Comparison of ENCODE assay signal across 10 mouse cellular contexts in genomic region chr5:33689221-33689844, GRCm38 (mm10). TPM values are rescaled to one million over a fixed set of nuclear protein-coding genes. Genes with fewer than 3 reads are reported as not detected.
A peak's percentile ranks its signal among the peaks of the same experiment; 100 is the strongest.
DNase-seq lines count a peak whose midpoint lies in the region; ATAC-seq and TF ChIP-seq lines count a peak whose summit lies in the region.
"Had no signal": no experiment of that assay in that cellular context is flagged by ENCODE, and none has a peak within 500 bp of the region (broad histone marks: within the 10 kb centered on the region; RNA-seq: fewer than 3 reads in every experiment).

No protein-coding gene starts in this region.

- H3K36me3 ChIP-seq in forebrain, postnatal 0 days (ENCODE audit: insufficient read depth) = no peaks in the 10 kb centered on the region
- no peaks in the 10 kb centered on the region for H3K36me3 ChIP-seq in limb, embryonic 11.5 days (ENCODE audit: control insufficient read depth, insufficient read depth, low read length)
- no peaks in the 10 kb centered on the region for H3K36me3 ChIP-seq in neural tube, embryonic 12.5 days
- H3K36me3 ChIP-seq: liver, embryonic 13.5 days; stomach, embryonic 15.5 days had no signal

- peak overlapping the region; percentile 22; the same call in 1 of the 2 replicates for H3K9ac ChIP-seq in forebrain, postnatal 0 days
- peak overlapping the region; percentile 40 for H3K9ac ChIP-seq in limb, embryonic 11.5 days (ENCODE audit: low read length)
- H3K9ac ChIP-seq in neural tube, embryonic 12.5 days = peak overlapping the region; percentile 34
- H3K9ac ChIP-seq: liver, embryonic 13.5 days; stomach, embryonic 15.5 days had no signal

- peak; percentile 83 for ATAC-seq in forebrain, postnatal 0 days
- no peak for ATAC-seq in limb, embryonic 11.5 days (ENCODE audit: insufficient number of reproducible peaks, low FRiP score, low TSS enrichment, low read depth)
- peak; percentile 86 for ATAC-seq in neural tube, embryonic 12.5 days (ENCODE audit: low FRiP score, low read depth)

- no peak for TF ChIP-seq CTCF in forebrain, postnatal 0 days (IDR thresholded peaks at IDR 0.05; ENCODE audit: low read depth)

- H3K4me2 ChIP-seq in forebrain, postnatal 0 days (ENCODE audit: low read depth) = no peak overlapping the region
- H3K4me2 ChIP-seq in limb, embryonic 11.5 days (ENCODE audit: low read depth, severe bottlenecking) = no peak overlapping the region
- peak overlapping the region; percentile 45 for H3K4me2 ChIP-seq in neural tube, embryonic 12.5 days (replicated peaks)
- H3K4me2 ChIP-seq: liver, embryonic 13.5 days; stomach, embryonic 15.5 days had no signal

- no peaks in the 10 kb centered on the region for H3K9me3 ChIP-seq in forebrain, postnatal 0 days (ENCODE audit: low read length)
- H3K9me3 ChIP-seq in limb, embryonic 11.5 days (ENCODE audit: control insufficient read depth, low read length) = no peaks in the 10 kb centered on the region
- H3K9me3 ChIP-seq in neural tube, embryonic 12.5 days = no peaks in the 10 kb centered on the region
- H3K9me3 ChIP-seq: liver, embryonic 13.5 days; stomach, embryonic 15.5 days had no signal

- peaks cover 8% of the 10 kb centered on the region for H3K4me1 ChIP-seq in forebrain, postnatal 0 days (ENCODE audit: insufficient read depth)
- H3K4me1 ChIP-seq in limb, embryonic 11.5 days (ENCODE audit: control insufficient read depth, insufficient read depth, low read length) = peaks cover 33% of the 10 kb centered on the region
- H3K4me1 ChIP-seq in neural tube, embryonic 12.5 days = peaks cover 63% of the 10 kb centered on the region

- H3K4me3 ChIP-seq in forebrain, postnatal 0 days (ENCODE audit: low read depth, low read length) = no peak overlapping the region
- H3K4me3 ChIP-seq in limb, embryonic 11.5 days (ENCODE audit: low read depth, low read length) = no peak overlapping the region
- H3K4me3 ChIP-seq in neural tube, embryonic 12.5 days = no peak overlapping the region
- H3K4me3 ChIP-seq: liver, embryonic 13.5 days; stomach, embryonic 15.5 days had no signal

- no peak overlapping the region for H3K27ac ChIP-seq in forebrain, postnatal 0 days (ENCODE audit: low read depth, low read length)
- H3K27ac ChIP-seq in limb, embryonic 11.5 days (replicated peaks; ENCODE audit: low read depth, low read length) = no peak overlapping the region
- peak overlapping the region; percentile 28; the same call in 1 of the 2 replicates for H3K27ac ChIP-seq in neural tube, embryonic 12.5 days
- H3K27ac ChIP-seq: liver, embryonic 13.5 days; stomach, embryonic 15.5 days had no signal

- DNase-seq in kidney, postnatal 14 days = peak; percentile 58
- DNase-seq in kidney, adult 9 months = no peak
- DNase-seq in forebrain, postnatal 0 days = peak; percentile 62
- no peak for DNase-seq in limb, embryonic 11.5 days (ENCODE audit: low spot score)
- DNase-seq in layer of hippocampus, postnatal 25 days (ENCODE audit: extremely low spot score in 1 of 2, low spot score in 1 of 2) = no peak
- no peak for DNase-seq in adrenal gland, adult 18-20 months (ENCODE audit: low spot score in 2 of 2)
- DNase-seq in adrenal gland, adult 8-10 months = no peak
- DNase-seq: liver, embryonic 13.5 days had no signal

- 10% methylated on average over 20 of the region's 20 CpGs for WGBS in forebrain, postnatal 0 days
- 57% methylated on average over 20 of the region's 20 CpGs for WGBS in limb, embryonic 11.5 days
- 16% methylated on average over 20 of the region's 20 CpGs for WGBS in neural tube, embryonic 12.5 days

- no peaks in the 10 kb centered on the region for H3K27me3 ChIP-seq in forebrain, postnatal 0 days (ENCODE audit: insufficient read depth, low read length)
- H3K27me3 ChIP-seq in limb, embryonic 11.5 days (ENCODE audit: control insufficient read depth, insufficient read depth, low read length) = peaks cover 3% of the 10 kb centered on the region
- peaks cover 16% of the 10 kb centered on the region for H3K27me3 ChIP-seq in neural tube, embryonic 12.5 days (replicated peaks)
- H3K27me3 ChIP-seq: stomach, embryonic 15.5 days had no signal

RNA-seq across cellular contexts. Expression of gene Tmem129, which starts 31.1 kb away (rescaled TPM):
- 20.6 and 23.9 TPM in 2 replicates for total RNA-seq in forebrain, postnatal 0 days (2014; rRNA removed)
- polyA plus RNA-seq in forebrain, postnatal 0 days (2015; fragmentation: Nextera tagmentation; extraction: Ambion mirVana) = 15.5 and 20.9 TPM in 2 replicates
- 41.7 and 43.4 TPM in 2 replicates for polyA plus RNA-seq in limb, embryonic 11.5 days (2014; fragmentation: Nextera tagmentation; extraction: Ambion mirVana)
- polyA plus RNA-seq in neural tube, embryonic 12.5 days (2016; fragmentation: Nextera tagmentation; extraction: Ambion mirVana) = 30.3 and 31.5 TPM in 2 replicates
- 10 to 100 TPM; 23.7 to 25.1 TPM for total RNA-seq in layer of hippocampus, postnatal 25 days (2021)
- total RNA-seq in adrenal gland, adult 18-20 months (2021) = 10 to 100 TPM; 25.7 to 28.9 TPM
- 10 to 100 TPM; 28.6 to 37.7 (median 33.2) TPM for total RNA-seq in adrenal gland, adult 8-10 months (2022)

RNA-seq across cellular contexts. Expression of gene Tacc3, which starts 31.4 kb away (rescaled TPM):
- 12.0 and 20.1 TPM in 2 replicates for total RNA-seq in forebrain, postnatal 0 days (2014; rRNA removed)
- 24.9 and 25.5 TPM in 2 replicates for polyA plus RNA-seq in forebrain, postnatal 0 days (2015; fragmentation: Nextera tagmentation; extraction: Ambion mirVana)
- 316 and 328 TPM in 2 replicates for polyA plus RNA-seq in limb, embryonic 11.5 days (2014; fragmentation: Nextera tagmentation; extraction: Ambion mirVana)
- polyA plus RNA-seq in neural tube, embryonic 12.5 days (2016; fragmentation: Nextera tagmentation; extraction: Ambion mirVana) = 150 and 160 TPM in 2 replicates
- 1 to 10 TPM; 5.2 to 8.3 TPM for total RNA-seq in layer of hippocampus, postnatal 25 days (2021)
- 1 to 10 TPM; 2.9 to 3.1 TPM for total RNA-seq in adrenal gland, adult 18-20 months (2021)
- 1 to 10 TPM; 3.5 to 9.6 (median 6.7) TPM for total RNA-seq in adrenal gland, adult 8-10 months (2022)

RNA-seq across cellular contexts. Expression of gene Fgfr3, which starts 32.1 kb away (rescaled TPM):
- 52.2 and 56.6 TPM in 2 replicates for total RNA-seq in forebrain, postnatal 0 days (2014; rRNA removed)
- polyA plus RNA-seq in forebrain, postnatal 0 days (2015; fragmentation: Nextera tagmentation; extraction: Ambion mirVana) = 11.7 and 22.2 TPM in 2 replicates
- polyA plus RNA-seq in limb, embryonic 11.5 days (2014; fragmentation: Nextera tagmentation; extraction: Ambion mirVana) = 11.6 TPM in 2 replicates
- polyA plus RNA-seq in neural tube, embryonic 12.5 days (2016; fragmentation: Nextera tagmentation; extraction: Ambion mirVana) = 58.5 and 62.5 TPM in 2 replicates
- total RNA-seq in layer of hippocampus, postnatal 25 days (2021) = 100 to 1,000 TPM; 107 to 123 TPM
- 1 to 10 TPM; 3.1 to 6.1 TPM for total RNA-seq in adrenal gland, adult 18-20 months (2021)
- 1 to 10 TPM; 2.4 to 4.1 (median 3.1) TPM for total RNA-seq in adrenal gland, adult 8-10 months (2022)

RNA-seq across cellular contexts. Expression of gene Slbp, which starts 37.0 kb away (rescaled TPM):
- 88.7 and 89.8 TPM in 2 replicates for total RNA-seq in forebrain, postnatal 0 days (2014; rRNA removed)
- polyA plus RNA-seq in forebrain, postnatal 0 days (2015; fragmentation: Nextera tagmentation; extraction: Ambion mirVana) = 86.4 and 94.4 TPM in 2 replicates
- polyA plus RNA-seq in limb, embryonic 11.5 days (2014; fragmentation: Nextera tagmentation; extraction: Ambion mirVana) = 336 and 338 TPM in 2 replicates
- 183 and 184 TPM in 2 replicates for polyA plus RNA-seq in neural tube, embryonic 12.5 days (2016; fragmentation: Nextera tagmentation; extraction: Ambion mirVana)
- total RNA-seq in layer of hippocampus, postnatal 25 days (2021) = 10 to 100 TPM; 22.4 to 22.5 TPM
- 10 to 100 TPM; 37.9 to 50.8 TPM for total RNA-seq in adrenal gland, adult 18-20 months (2021)
- 10 to 100 TPM; 34.0 to 42.1 (median 38.5) TPM for total RNA-seq in adrenal gland, adult 8-10 months (2022)

RNA-seq across cellular contexts. Expression of gene Gm9903, which starts 59.6 kb away (rescaled TPM):
- total RNA-seq in forebrain, postnatal 0 days (2014; rRNA removed) = 1.00 TPM in 1 of 2 replicates, not detected in the other
- 0.39 and 0.59 TPM in 2 replicates for polyA plus RNA-seq in forebrain, postnatal 0 days (2015; fragmentation: Nextera tagmentation; extraction: Ambion mirVana)
- polyA plus RNA-seq in limb, embryonic 11.5 days (2014; fragmentation: Nextera tagmentation; extraction: Ambion mirVana) = 0.21 and 0.45 TPM in 2 replicates
- 0.49 and 0.61 TPM in 2 replicates for polyA plus RNA-seq in neural tube, embryonic 12.5 days (2016; fragmentation: Nextera tagmentation; extraction: Ambion mirVana)
- 1 to 10 TPM in 1 of 2 experiments, under 1 TPM in 1; 0.59 to 1.4 TPM for total RNA-seq in layer of hippocampus, postnatal 25 days (2021)
- under 1 TPM; 0.17 to 0.22 TPM for total RNA-seq in adrenal gland, adult 18-20 months (2021)
- 1 to 10 TPM in 1 of 4 experiments, under 1 TPM in 3; 0.14 to 1.0 (median 0.62) TPM for total RNA-seq in adrenal gland, adult 8-10 months (2022)

Comparison
In these comparisons a context has a peak if more than half of its experiments do, and no peak if none do; other contexts are left out.
1. DNase-seq: peak in kidney, postnatal 14 days (single experiment) and forebrain, postnatal 0 days (single experiment); none in kidney, adult 9 months (single experiment), limb, embryonic 11.5 days (single experiment), layer of hippocampus, postnatal 25 days (0 of 2), adrenal gland, adult 18-20 months (0 of 2) and adrenal gland, adult 8-10 months (single experiment).
2. Peak in every context shown above with its lines, with median percentiles within 50 percentile points of each other: H3K9ac ChIP-seq.